In genomic region chr15:100082052-100082451, GRCm38 (mm10) we compare ENCODE assay signal across 10 mouse cellular contexts. TPM values are rescaled to one million over a fixed set of nuclear protein-coding genes. Genes with fewer than 3 reads are reported as not detected.
A peak's percentile ranks its signal among the peaks of the same experiment; 100 is the strongest.
DNase-seq lines count a peak whose midpoint lies in the region; ATAC-seq and TF ChIP-seq lines count a peak whose summit lies in the region.
"Had no signal": no experiment of that assay in that cellular context is flagged by ENCODE, and none has a peak within 500 bp of the region (broad histone marks: within the 10 kb centered on the region; RNA-seq: fewer than 3 reads in every experiment).

No protein-coding gene starts in this region.

- no peak overlapping the region for H3K4me2 ChIP-seq in intestine, embryonic 16.5 days (ENCODE audit: low read depth, low read length)

- peak overlapping the region; percentile 40 for H3K27ac ChIP-seq in layer of hippocampus, adult 2 months
- peak overlapping the region; percentile 49 for H3K27ac ChIP-seq in intestine, embryonic 16.5 days (ENCODE audit: low read length)

- H3K27me3 ChIP-seq in intestine, embryonic 16.5 days (replicated peaks; ENCODE audit: control insufficient read depth, insufficient read depth, low read length) = no peaks in the 10 kb centered on the region
- H3K27me3 ChIP-seq: Patski had no signal

- no peak for DNase-seq in cerebellum, adult 8-10 months
- no peak for DNase-seq in layer of hippocampus, adult 2 months (ENCODE audit: low spot score in 2 of 2)
- DNase-seq in layer of hippocampus, adult 18-20 months (ENCODE audit: low spot score in 2 of 2) = no peak
- peak; percentile 43 for DNase-seq in adipocyte (ENCODE audit: low spot score)
- DNase-seq in c-Kit-positive CD71-positive TER-119-positive erythroid progenitor cells, embryonic 14.5 days (ENCODE audit: low spot score) = no peak
- DNase-seq in urinary bladder, postnatal 36 days (ENCODE audit: low spot score in 2 of 2) = no peak
- DNase-seq: B cell, adult 2 months had no signal

- TF ChIP-seq CTCF in layer of hippocampus, adult 2 months (conservative IDR thresholded peaks at IDR 0.05) = no peak

- H3K36me3 ChIP-seq in intestine, embryonic 16.5 days (ENCODE audit: control insufficient read depth, insufficient read depth, low read length) = no peaks in the 10 kb centered on the region

- H3K4me3 ChIP-seq in layer of hippocampus, adult 2 months = no peak overlapping the region
- H3K4me3 ChIP-seq in intestine, embryonic 16.5 days (ENCODE audit: low read length) = no peak overlapping the region

- no peak overlapping the region for H3K9ac ChIP-seq in intestine, embryonic 16.5 days (ENCODE audit: low read depth, low read length)

- 0 out of 2 replicates have a peak, but pooled peaks have one; percentile 10 for ATAC-seq in cerebellum, adult (ENCODE audit: insufficient number of reproducible peaks, low FRiP score, low TSS enrichment)
- peak; percentile 64 for ATAC-seq in intestine, embryonic 16.5 days
- ATAC-seq: Patski had no signal

- no peaks in the 10 kb centered on the region for H3K9me3 ChIP-seq in intestine, embryonic 16.5 days (ENCODE audit: control insufficient read depth, low read length)

- 52% methylated on average over 8 of the region's 8 CpGs for WGBS in intestine, embryonic 16.5 days

- peaks cover 13% of the 10 kb centered on the region for H3K4me1 ChIP-seq in intestine, embryonic 16.5 days (ENCODE audit: control insufficient read depth, insufficient read depth, low read length)

RNA-seq across cellular contexts. Expression of gene Dip2b, which starts 43.6 kb away (rescaled TPM):
- 10 to 100 TPM; 47.7 to 51.3 TPM for total RNA-seq in layer of hippocampus, adult 2 months (2021)
- 10 to 100 TPM; 50.5 to 50.8 TPM for total RNA-seq in layer of hippocampus, adult 18-20 months (2021)
- 5.6 and 6.3 TPM in 2 replicates for polyA plus RNA-seq in intestine, embryonic 16.5 days (2015; fragmentation: Nextera tagmentation; extraction: Ambion mirVana)
